In the genomic region with DNA sequence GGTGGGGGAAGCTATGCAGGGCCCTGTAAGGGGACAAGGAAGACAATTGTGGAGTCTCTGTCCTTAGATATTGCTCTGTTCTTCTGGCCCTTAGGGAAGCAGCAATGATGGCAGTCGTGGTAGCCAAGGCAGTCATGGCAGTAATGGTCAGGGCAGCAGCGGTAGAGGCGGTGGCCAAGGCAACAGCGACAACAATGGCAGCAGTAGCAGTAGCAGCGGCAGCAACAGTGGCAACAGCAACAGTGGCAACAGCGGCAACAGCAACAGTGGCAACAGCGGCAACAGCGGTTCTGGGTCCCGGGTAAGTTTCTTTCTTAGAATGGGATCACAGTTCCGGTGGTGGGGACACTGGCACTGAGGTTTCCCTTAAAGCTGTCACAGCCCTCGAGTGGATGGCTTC, we compare ENCODE assay signal across 18 mouse cellular contexts. TPM values are rescaled to one million over a fixed set of nuclear protein-coding genes. Genes with fewer than 3 reads are reported as not detected.
A peak's percentile ranks its signal among the peaks of the same experiment; 100 is the strongest.
DNase-seq lines count a peak whose midpoint lies in the region; ATAC-seq and TF ChIP-seq lines count a peak whose summit lies in the region.
"Had no signal": no experiment of that assay in that cellular context is flagged by ENCODE, and none has a peak within 500 bp of the region (broad histone marks: within the 10 kb centered on the region; RNA-seq: fewer than 3 reads in every experiment).

No protein-coding gene starts in this region.

- peak overlapping the region; percentile 10; the same call in 1 of the 2 replicates for H3K4me2 ChIP-seq in heart, postnatal 0 days (ENCODE audit: low read depth, low read length)
- H3K4me2 ChIP-seq in hindbrain, embryonic 13.5 days = peak overlapping the region; percentile 29
- peak overlapping the region; percentile 5; the same call in 1 of the 2 replicates for H3K4me2 ChIP-seq in midbrain, embryonic 16.5 days (ENCODE audit: low read length)

- TF ChIP-seq CTCF in heart, postnatal 0 days (IDR thresholded peaks at IDR 0.05; ENCODE audit: low read depth) = no peak

- no peak overlapping the region for H3K27ac ChIP-seq in heart, postnatal 0 days (ENCODE audit: low read depth)
- no peak overlapping the region for H3K27ac ChIP-seq in embryonic facial prominence, embryonic 10.5 days (replicated peaks)
- H3K27ac ChIP-seq in hindbrain, embryonic 13.5 days = no peak overlapping the region
- no peak overlapping the region for H3K27ac ChIP-seq in midbrain, embryonic 16.5 days (ENCODE audit: low read length)

- ATAC-seq in heart, postnatal 0 days (ENCODE audit: insufficient read depth, low read depth) = no peak
- ATAC-seq in hindbrain, embryonic 13.5 days (ENCODE audit: low FRiP score) = no peak
- no peak for ATAC-seq in midbrain, embryonic 16.5 days
- ATAC-seq: liver, postnatal 0 days; Patski had no signal

- no peak overlapping the region for H3K4me3 ChIP-seq in heart, postnatal 0 days (ENCODE audit: low read depth, low read length)
- peak overlapping the region; percentile 21; the same call in 1 of the 2 replicates for H3K4me3 ChIP-seq in embryonic facial prominence, embryonic 10.5 days
- H3K4me3 ChIP-seq in hindbrain, embryonic 13.5 days = 0 out of 2 replicates have a peak overlapping the region, but pooled peaks have one; percentile 11
- H3K4me3 ChIP-seq in midbrain, embryonic 16.5 days (ENCODE audit: low read depth, low read length) = no peak overlapping the region

- H3K9me3 ChIP-seq in heart, postnatal 0 days (replicated peaks; ENCODE audit: control insufficient read depth, low read length) = no peaks in the 10 kb centered on the region
- no peaks in the 10 kb centered on the region for H3K9me3 ChIP-seq in embryonic facial prominence, embryonic 10.5 days
- no peaks in the 10 kb centered on the region for H3K9me3 ChIP-seq in hindbrain, embryonic 13.5 days
- no peaks in the 10 kb centered on the region for H3K9me3 ChIP-seq in midbrain, embryonic 16.5 days (replicated peaks; ENCODE audit: control insufficient read depth, low read length, poor library complexity, severe bottlenecking)

- 0 out of 2 replicates have a peak, but pooled peaks cover 4% of the 10 kb centered on the region for H3K27me3 ChIP-seq in heart, postnatal 0 days (ENCODE audit: control insufficient read depth, insufficient read depth, low read length)
- H3K27me3 ChIP-seq in embryonic facial prominence, embryonic 10.5 days (replicated peaks; ENCODE audit: low read depth, poor library complexity, severe bottlenecking) = peaks cover 19% of the 10 kb centered on the region
- 0 out of 2 replicates have a peak, but pooled peaks cover 9% of the 10 kb centered on the region for H3K27me3 ChIP-seq in hindbrain, embryonic 13.5 days
- H3K27me3 ChIP-seq in midbrain, embryonic 16.5 days (ENCODE audit: control insufficient read depth, insufficient read depth, low read depth, low read length) = 0 out of 2 replicates have a peak, but pooled peaks cover 2% of the 10 kb centered on the region

- no peaks in the 10 kb centered on the region for H3K4me1 ChIP-seq in heart, postnatal 0 days (ENCODE audit: control insufficient read depth, insufficient read depth)
- peaks cover 8% of the 10 kb centered on the region; the same call in 1 of the 2 replicates for H3K4me1 ChIP-seq in embryonic facial prominence, embryonic 10.5 days
- H3K4me1 ChIP-seq in hindbrain, embryonic 13.5 days (replicated peaks) = 0 out of 2 replicates have a peak, but pooled peaks cover 5% of the 10 kb centered on the region
- no peaks in the 10 kb centered on the region for H3K4me1 ChIP-seq in midbrain, embryonic 16.5 days (ENCODE audit: control insufficient read depth, insufficient read depth, low read length)

- DNase-seq in heart, postnatal 0 days (ENCODE audit: low spot score) = no peak
- DNase-seq in heart, adult 11 months = no peak
- no peak for DNase-seq in embryonic facial prominence, embryonic 10.5 days (ENCODE audit: low spot score)
- DNase-seq in ovary, postnatal 10 days (ENCODE audit: low spot score) = no peak
- DNase-seq in kidney, postnatal 4 days = no peak
- no peak for DNase-seq in adrenal gland, postnatal 4 days (ENCODE audit: low spot score in 2 of 2)
- DNase-seq: kidney, adult 11 months; liver, postnatal 0 days had no signal

- no peaks in the 10 kb centered on the region for H3K36me3 ChIP-seq in heart, postnatal 0 days (replicated peaks; ENCODE audit: control insufficient read depth, insufficient read depth, low read length)
- H3K36me3 ChIP-seq in embryonic facial prominence, embryonic 10.5 days (replicated peaks) = no peaks in the 10 kb centered on the region
- no peaks in the 10 kb centered on the region for H3K36me3 ChIP-seq in hindbrain, embryonic 13.5 days
- H3K36me3 ChIP-seq in midbrain, embryonic 16.5 days (ENCODE audit: control insufficient read depth, insufficient read depth, low read length) = no peaks in the 10 kb centered on the region

- WGBS in heart, postnatal 0 days = 41% methylated on average over 11 of the region's 11 CpGs
- 45% methylated on average over 11 of the region's 11 CpGs for WGBS in embryonic facial prominence, embryonic 10.5 days
- WGBS in hindbrain, embryonic 13.5 days = 56% methylated on average over 11 of the region's 11 CpGs
- WGBS in midbrain, embryonic 16.5 days = 45% methylated on average over 11 of the region's 11 CpGs

- H3K9ac ChIP-seq in heart, postnatal 0 days (replicated peaks; ENCODE audit: low read depth, low read length) = no peak overlapping the region
- no peak overlapping the region for H3K9ac ChIP-seq in hindbrain, embryonic 13.5 days
- H3K9ac ChIP-seq in midbrain, embryonic 16.5 days (ENCODE audit: low read depth, low read length) = no peak overlapping the region
- H3K9ac ChIP-seq: liver, postnatal 0 days had no signal

- no peak for TF ChIP-seq EP300 in heart, postnatal 0 days (IDR thresholded peaks at IDR 0.05; ENCODE audit: low read depth)

RNA-seq across cellular contexts. Expression of a gene that starts 1.6 kb away (rescaled TPM):
- 1.1 and 8.1 TPM in 2 replicates for total RNA-seq in heart, postnatal 0 days (2014; rRNA removed; ENCODE audit: low replicate concordance)
- polyA plus RNA-seq in heart, postnatal 0 days (2015; fragmentation: Nextera tagmentation; extraction: Ambion mirVana) = 10.4 and 13.8 TPM in 2 replicates
- not detected in 2 replicates for polyA plus RNA-seq in embryonic facial prominence, embryonic 10.5 days (2016; fragmentation: Nextera tagmentation; extraction: Ambion mirVana)
- polyA plus RNA-seq in hindbrain, embryonic 13.5 days (2015; fragmentation: Nextera tagmentation; extraction: Ambion mirVana) = 0.52 and 0.70 TPM in 2 replicates
- polyA plus RNA-seq in midbrain, embryonic 16.5 days (2015; fragmentation: Nextera tagmentation; extraction: Ambion mirVana) = 2.8 and 3.6 TPM in 2 replicates
- total RNA-seq in adrenal gland, postnatal 4 days (2021) = 1 to 10 TPM; 3.2 to 4.2 TPM
- total RNA-seq: CH12.LX had no signal

RNA-seq across cellular contexts. Expression of a gene that starts 13.9 kb away (rescaled TPM):
- total RNA-seq in heart, postnatal 0 days (2014; rRNA removed; ENCODE audit: low replicate concordance) = 0.23 and 4.6 TPM in 2 replicates
- polyA plus RNA-seq in heart, postnatal 0 days (2015; fragmentation: Nextera tagmentation; extraction: Ambion mirVana) = 2.5 and 2.6 TPM in 2 replicates
- 0.68 and 1.0 TPM in 2 replicates for polyA plus RNA-seq in embryonic facial prominence, embryonic 10.5 days (2016; fragmentation: Nextera tagmentation; extraction: Ambion mirVana)
- polyA plus RNA-seq in hindbrain, embryonic 13.5 days (2015; fragmentation: Nextera tagmentation; extraction: Ambion mirVana) = 1.3 and 1.7 TPM in 2 replicates
- 1.6 and 2.0 TPM in 2 replicates for polyA plus RNA-seq in midbrain, embryonic 16.5 days (2015; fragmentation: Nextera tagmentation; extraction: Ambion mirVana)
- total RNA-seq in adrenal gland, postnatal 4 days (2021) = 10 to 100 TPM; 32.1 to 36.8 TPM
- total RNA-seq: common myeloid progenitor, adult 5-6 weeks had no signal

RNA-seq across cellular contexts. Expression of a gene that starts 21.7 kb away (rescaled TPM):
- not detected in 2 replicates for total RNA-seq in heart, postnatal 0 days (2014; rRNA removed; ENCODE audit: low replicate concordance)
- polyA plus RNA-seq in heart, postnatal 0 days (2015; fragmentation: Nextera tagmentation; extraction: Ambion mirVana) = 0.16 TPM in 1 of 2 replicates, not detected in the other
- 0.36 and 0.59 TPM in 2 replicates for polyA plus RNA-seq in embryonic facial prominence, embryonic 10.5 days (2016; fragmentation: Nextera tagmentation; extraction: Ambion mirVana)
- polyA plus RNA-seq in hindbrain, embryonic 13.5 days (2015; fragmentation: Nextera tagmentation; extraction: Ambion mirVana) = 1.3 and 1.7 TPM in 2 replicates
- polyA plus RNA-seq in midbrain, embryonic 16.5 days (2015; fragmentation: Nextera tagmentation; extraction: Ambion mirVana) = 1.1 and 1.7 TPM in 2 replicates
- total RNA-seq in adrenal gland, postnatal 4 days (2021) = not detected
- total RNA-seq: common myeloid progenitor, adult 5-6 weeks; granulocyte monocyte progenitor cell, adult 5-6 weeks; layer of hippocampus, adult 18-20 months; megakaryocyte progenitor cell, adult 5-6 weeks had no signal
- polyA plus RNA-seq: small intestine, adult 2 months had no signal

RNA-seq across cellular contexts. Expression of a gene that starts 22.5 kb away (rescaled TPM):
- total RNA-seq in heart, postnatal 0 days (2014; rRNA removed; ENCODE audit: low replicate concordance) = not detected in 2 replicates
- polyA plus RNA-seq in heart, postnatal 0 days (2015; fragmentation: Nextera tagmentation; extraction: Ambion mirVana) = 0.40 and 1.3 TPM in 2 replicates
- not detected in 2 replicates for polyA plus RNA-seq in embryonic facial prominence, embryonic 10.5 days (2016; fragmentation: Nextera tagmentation; extraction: Ambion mirVana)
- 1.1 TPM in 1 of 2 replicates, not detected in the other for polyA plus RNA-seq in hindbrain, embryonic 13.5 days (2015; fragmentation: Nextera tagmentation; extraction: Ambion mirVana)
- polyA plus RNA-seq in midbrain, embryonic 16.5 days (2015; fragmentation: Nextera tagmentation; extraction: Ambion mirVana) = not detected in 2 replicates
- 1 to 10 TPM; 1.9 to 3.1 TPM for total RNA-seq in adrenal gland, postnatal 4 days (2021)
- total RNA-seq: CH12.LX; common myeloid progenitor, adult 5-6 weeks; granulocyte monocyte progenitor cell, adult 5-6 weeks; layer of hippocampus, adult 18-20 months; left cerebral cortex, postnatal 36 days; megakaryocyte progenitor cell, adult 5-6 weeks had no signal
- polyA plus RNA-seq: liver, postnatal 0 days; Patski; small intestine, adult 2 months had no signal

RNA-seq across cellular contexts. Expression of a gene that starts 35.8 kb away (rescaled TPM):
- total RNA-seq in heart, postnatal 0 days (2014; rRNA removed; ENCODE audit: low replicate concordance) = 228 and 261 TPM in 2 replicates
- 283 and 304 TPM in 2 replicates for polyA plus RNA-seq in heart, postnatal 0 days (2015; fragmentation: Nextera tagmentation; extraction: Ambion mirVana)
- polyA plus RNA-seq in embryonic facial prominence, embryonic 10.5 days (2016; fragmentation: Nextera tagmentation; extraction: Ambion mirVana) = 147 and 151 TPM in 2 replicates
- polyA plus RNA-seq in hindbrain, embryonic 13.5 days (2015; fragmentation: Nextera tagmentation; extraction: Ambion mirVana) = 232 and 243 TPM in 2 replicates
- polyA plus RNA-seq in midbrain, embryonic 16.5 days (2015; fragmentation: Nextera tagmentation; extraction: Ambion mirVana) = 233 and 254 TPM in 2 replicates
- 100 to 1,000 TPM; 170 to 181 TPM for total RNA-seq in adrenal gland, postnatal 4 days (2021)

Comparison
In these comparisons a context has a peak if more than half of its experiments do, and no peak if none do; other contexts are left out.
1. H3K4me3 ChIP-seq: peak in embryonic facial prominence, embryonic 10.5 days (single experiment) and hindbrain, embryonic 13.5 days (single experiment); none in heart, postnatal 0 days (single experiment) and midbrain, embryonic 16.5 days (single experiment).
2. Peak in every context shown above with its lines, with median percentiles within 50 percentile points of each other: H3K4me2 ChIP-seq.